Mouse (Mus musculus) heart, adult 11 months (tissue): ENCODE results near the gene Olfr985.

ENCODE experiments used
- DNase-seq: peaks from one replicate; pipeline ENCODE4 v3.0.0; 2022

Olfr985 gene

DNA sequence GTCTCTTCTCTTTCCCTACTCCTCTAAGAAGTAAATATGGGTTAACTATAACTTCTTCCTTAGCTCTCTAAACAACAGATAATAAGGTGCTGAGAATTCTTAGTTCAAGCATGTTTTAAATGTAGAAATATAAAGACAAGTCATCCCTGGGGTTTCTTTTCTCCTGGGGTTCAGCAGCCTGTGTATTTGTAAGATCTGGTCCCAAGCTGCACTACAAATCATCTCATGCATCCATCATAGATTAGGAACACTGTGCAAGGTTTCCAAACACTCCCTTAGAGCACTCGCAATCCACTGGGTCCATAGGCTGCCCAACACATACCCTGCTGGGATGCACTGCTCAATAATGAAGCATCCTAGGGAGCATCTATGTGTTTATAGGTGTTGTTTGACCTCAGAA lies at the start of gene Olfr985:
TSS of gene Olfr985 (minus strand) at position 101 of the 400 bp plus-strand sequence.
- no peak for DNase-seq

- no peak for DNase-seq
These were observed 47.0 kb upstream of the Olfr985 start for GRCm38 (mm10) chr9:40177017-40177416.

DNA sequence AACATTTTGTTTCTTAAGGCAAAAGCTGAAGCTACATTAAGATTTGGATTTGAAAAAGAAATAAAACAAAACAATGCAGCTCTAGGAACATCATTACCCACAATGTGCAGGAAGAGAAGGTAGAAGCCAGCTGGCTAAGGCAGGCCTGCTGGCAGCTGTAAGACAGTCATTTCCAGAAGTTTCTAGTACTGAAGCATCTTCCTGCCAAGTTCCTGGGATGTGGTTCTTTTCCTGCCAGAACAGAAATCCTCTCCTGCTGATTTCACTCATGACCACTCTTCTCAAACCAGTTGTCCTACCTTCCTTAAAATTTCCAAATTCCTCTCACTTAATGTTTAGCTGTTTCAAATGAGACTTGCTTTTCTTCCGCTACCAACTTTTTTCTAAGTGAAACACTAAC lies 36.5 kb upstream of the Olfr985 start:
- no peak for DNase-seq

GRCm38 (mm10) chr9:40155118-40155644 lies 25.2 kb upstream of the Olfr985 start:
- DNase-seq: no peak

DNA sequence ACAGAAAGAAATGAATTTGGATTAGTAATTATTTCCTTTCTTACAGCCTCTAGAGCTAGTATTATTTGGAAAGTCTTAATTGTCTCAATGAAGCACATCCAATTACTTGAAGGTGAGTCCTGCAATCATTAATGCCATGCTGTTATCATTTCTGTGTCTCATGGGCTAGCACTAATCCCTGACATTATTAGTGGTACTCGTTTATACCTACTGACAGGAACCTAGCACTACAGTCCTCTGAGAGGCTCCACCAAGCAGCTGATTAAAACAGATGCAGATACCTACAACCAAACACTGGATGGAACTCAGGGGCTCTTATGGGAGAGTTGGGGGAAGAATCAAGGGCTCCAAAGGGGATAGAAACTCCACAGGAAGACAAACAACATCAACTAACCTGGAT lies 11.6 kb upstream of the Olfr985 start:
- no peak for DNase-seq

GRCm38 (mm10) chr9:40139484-40139883 lies 9.5 kb upstream of the Olfr985 start:
- no peak for DNase-seq

DNA sequence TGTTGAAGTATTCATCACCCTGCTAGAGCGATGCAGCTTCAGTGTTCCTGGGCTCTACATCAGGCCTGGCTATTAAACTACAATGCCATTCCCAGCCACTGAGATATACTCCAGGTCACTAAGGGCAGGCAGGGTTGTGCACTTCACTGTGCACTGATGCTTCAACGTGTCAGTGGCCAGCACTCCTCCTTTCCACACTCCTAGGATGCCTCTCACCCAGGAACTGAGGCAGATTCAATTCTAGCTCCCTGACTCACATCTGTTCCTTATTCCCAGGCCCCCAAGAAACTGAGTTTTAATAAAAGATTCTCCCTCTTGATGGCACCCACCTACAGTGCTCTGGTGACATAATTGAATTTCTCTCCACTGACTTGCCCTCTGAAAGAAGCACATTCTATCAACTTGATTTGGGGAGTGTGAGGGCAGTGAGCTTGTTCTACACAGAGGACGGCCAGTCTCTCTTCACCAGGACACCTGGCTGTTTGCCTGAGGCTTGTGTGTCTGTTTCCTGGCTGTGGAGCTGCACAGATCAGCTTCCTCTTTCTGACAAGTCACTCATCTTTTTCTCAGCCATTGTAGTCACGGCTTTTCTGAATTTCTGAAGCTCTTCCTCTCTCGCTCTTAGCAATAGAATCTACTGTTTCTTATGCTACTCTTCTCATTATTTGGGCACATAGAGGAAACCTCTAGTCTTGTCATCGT lies 7.2 kb upstream of the Olfr985 start:
- peak; percentile 88 for DNase-seq

DNA sequence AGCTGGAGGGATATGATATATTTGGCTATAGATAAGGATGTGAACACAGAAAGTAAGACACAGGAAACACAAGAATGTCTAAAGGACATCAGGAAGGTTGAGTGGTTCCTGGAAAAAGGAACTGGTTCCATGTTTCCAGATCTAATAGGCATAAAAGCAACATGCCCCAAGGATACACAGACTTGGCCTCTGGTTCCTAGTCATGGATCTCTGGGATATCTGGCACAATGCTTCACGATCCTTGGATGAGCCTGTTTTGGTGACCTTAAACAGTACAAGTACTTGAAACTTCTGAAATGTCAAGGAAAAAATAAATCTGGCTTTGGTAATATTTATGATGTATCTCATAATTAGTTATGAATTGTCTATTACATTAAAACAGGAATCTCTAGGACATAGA lies 572 bp upstream of the Olfr985 start:
- DNase-seq: no peak

- no peak for DNase-seq
These were observed 12.7 kb downstream of the Olfr985 start for GRCm38 (mm10) chr9:40117287-40117659.

- peak; percentile 98 for DNase-seq
These were observed 13.2 kb downstream of the Olfr985 start for GRCm38 (mm10) chr9:40116645-40117286.

GRCm38 (mm10) chr9:40114106-40114505 lies 15.9 kb downstream of the Olfr985 start, which contains the start of gene Olfr984:
Olfr984 (minus strand) TSS chr9:40114206.
- no peak for DNase-seq

DNA sequence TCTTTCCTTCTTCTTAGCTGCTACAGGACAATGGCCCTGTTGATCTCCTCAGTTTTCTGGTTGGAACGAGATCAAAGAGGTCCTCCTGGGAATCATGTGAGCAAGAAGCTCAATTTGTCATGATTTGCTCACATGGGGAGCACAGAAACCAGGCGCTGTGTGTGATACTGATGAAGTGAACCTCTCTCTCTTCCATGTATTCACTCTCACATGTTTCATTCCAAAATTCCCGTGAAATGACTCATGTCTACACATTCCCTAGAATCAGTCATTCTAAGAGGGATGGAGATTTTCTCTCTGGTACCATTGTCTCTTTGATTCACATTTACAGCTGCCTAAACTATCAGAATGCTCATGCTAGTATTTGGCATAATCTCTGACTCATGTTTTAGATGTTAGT lies 35.2 kb downstream of the Olfr985 start:
- DNase-seq: no peak

GRCm38 (mm10) chr9:40093495-40093894 lies 36.5 kb downstream of the Olfr985 start, which contains the start of gene Olfr983:
Olfr983 (minus strand) TSS chr9:40093595.
- no peak for DNase-seq
